Mouse (Mus musculus) heart, embryonic 16.5 days (tissue): ENCODE measurements at regions not wholly inside any gene's neighbourhood (a gene's known extent, or its start where the extent isn't known, plus 50 kb on each side); places are given as distances from the start of the nearest gene placed in this dataset.
A peak's percentile ranks its signal among the peaks of the same experiment; 100 is the strongest.

Experiments used
- ATAC-seq: fragments of 200-750 bp; cut with Nextera tagmentation; replicated peaks from 2 replicates; pipeline ENCODE4 v1.8.0; 2017; ENCODE audit warnings: moderate number of reproducible peaks; ENCODE audit not compliant: insufficient read depth, low FRiP score; ENCODE audit errors: extremely low read depth
- H3K27ac ChIP-seq: fragments of 300-500 bp; sonication (generic); 2 replicates; pipeline ENCODE4 v1.5.1; 2014; ENCODE audit warnings: mild to moderate bottlenecking, low read length, control low read depth, moderate library complexity
- H3K27me3 ChIP-seq: fragments of 300-500 bp; sonication (generic); 2 replicates; pipeline ENCODE4 v1.6.1; 2014; ENCODE audit warnings: low read length, mixed read lengths; ENCODE audit not compliant: control insufficient read depth, insufficient read depth
- H3K36me3 ChIP-seq: fragments of 300-500 bp; sonication (generic); 2 replicates; pipeline ENCODE4 v1.6.1; 2014; ENCODE audit not compliant: control insufficient read depth, insufficient read depth
- H3K4me1 ChIP-seq: fragments of 300-500 bp; sonication (generic); 2 replicates; pipeline ENCODE4 v1.6.1; 2014; ENCODE audit warnings: low read length, mixed read lengths; ENCODE audit not compliant: control insufficient read depth, insufficient read depth
- H3K4me2 ChIP-seq: fragments of 300-500 bp; sonication (generic); 2 replicates; pipeline ENCODE4 v1.6.1; 2014; ENCODE audit warnings: low read depth, mild to moderate bottlenecking, control low read depth, low read length
- H3K4me3 ChIP-seq: fragments of 300-500 bp; sonication (generic); 2 replicates; pipeline ENCODE4 v1.5.1; 2014; ENCODE audit warnings: mild to moderate bottlenecking, control low read depth, low read length
- H3K9ac ChIP-seq: fragments of 300-500 bp; sonication (generic); 2 replicates; pipeline ENCODE4 v1.6.1; 2014; ENCODE audit warnings: low read length, control low read depth
- H3K9me3 ChIP-seq: fragments of 300-500 bp; sonication (generic); replicated peaks from 2 replicates; pipeline ENCODE4 v1.6.1; 2016; ENCODE audit warnings: low read length; ENCODE audit not compliant: control insufficient read depth
- WGBS: fragments of 180-500 bp; shearing (Covaris S2); extraction: QIAGEN DNeasy Blood & Tissue Kit; methylation state at CpG from one replicate; pipeline ENCODE4 v1.1.7; 2014; 5-methylcytosine and 5-hydroxymethylcytosine counted together

DNA sequence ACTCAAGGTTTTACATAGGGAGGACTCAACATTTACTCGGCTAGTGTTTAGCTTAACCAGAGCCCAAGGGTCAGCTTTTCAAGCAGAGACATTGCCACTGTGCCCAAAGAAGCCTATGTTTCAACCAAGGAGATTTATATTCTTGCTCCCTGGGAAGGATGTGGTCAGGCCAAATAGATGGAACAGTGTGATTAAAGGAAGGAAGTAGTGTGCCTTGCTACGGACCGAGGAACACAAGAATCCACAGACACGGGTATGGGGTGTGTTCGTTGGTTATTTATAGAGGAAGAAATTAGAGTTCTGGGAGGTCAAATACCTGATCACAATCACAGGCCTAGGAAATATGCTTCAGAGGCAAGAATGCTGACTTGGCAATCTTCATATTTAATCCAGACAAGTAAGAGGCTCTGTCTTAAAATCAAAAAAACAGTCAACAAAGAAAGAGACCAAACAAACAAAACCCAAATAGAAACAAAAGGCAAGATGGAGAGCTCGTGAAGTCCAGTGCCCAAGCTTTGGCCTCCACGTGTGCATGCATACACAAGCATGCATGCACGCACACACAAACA is 133.9 kb upstream of the Trp63 start:
- H3K9me3 ChIP-seq, result no peaks in the 10 kb centered on the region
- no peak overlapping the region for H3K9ac ChIP-seq
- no peaks in the 10 kb centered on the region for H3K4me1 ChIP-seq
- no peak for ATAC-seq
- no peak overlapping the region for H3K4me2 ChIP-seq
- WGBS, result 80% methylated on average over 8 of the region's 8 CpGs
- H3K27me3 ChIP-seq, result no peaks in the 10 kb centered on the region
- no peak overlapping the region for H3K4me3 ChIP-seq
- no peak overlapping the region for H3K27ac ChIP-seq
- H3K36me3 ChIP-seq, result no peaks in the 10 kb centered on the region

GRCm38 (mm10) chr16:25557181-25557580 is 126.4 kb upstream of the Trp63 start:
- Histone ChIP-seq H3K9me3 (no peaks in the 10 kb centered on the region), H3K4me1 (no peaks in the 10 kb centered on the region), H3K4me3 (no peak overlapping the region), H3K9ac (no peak overlapping the region), H3K36me3 (no peaks in the 10 kb centered on the region), H3K27ac (no peak overlapping the region), H3K27me3 (no peaks in the 10 kb centered on the region), H3K4me2 (no peak overlapping the region)
- ATAC-seq, result no peak
- 64% methylated on average over 3 of the region's 3 CpGs for WGBS

DNA sequence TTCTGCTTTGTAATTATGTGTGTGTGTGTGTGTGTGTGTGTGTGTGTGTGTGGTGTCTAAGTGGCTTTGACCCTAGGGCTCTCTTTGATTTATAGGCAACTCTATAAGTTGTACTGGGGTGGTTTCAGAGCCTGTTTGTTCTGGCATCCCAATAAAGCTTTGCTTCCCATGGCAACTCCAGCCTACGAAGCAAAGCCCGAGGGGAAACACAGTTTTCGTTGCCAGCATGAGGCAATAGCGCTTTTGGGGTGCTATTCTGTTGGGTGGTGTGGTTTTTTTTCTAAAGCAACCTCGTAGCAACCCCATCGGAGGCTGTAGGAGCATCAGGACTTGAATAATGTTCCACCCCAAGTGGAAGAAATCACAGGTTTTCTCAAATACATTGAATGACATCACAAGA is 103.3 kb upstream of the Trp63 start:
- no peak overlapping the region for H3K4me3 ChIP-seq
- no peak for ATAC-seq

DNA sequence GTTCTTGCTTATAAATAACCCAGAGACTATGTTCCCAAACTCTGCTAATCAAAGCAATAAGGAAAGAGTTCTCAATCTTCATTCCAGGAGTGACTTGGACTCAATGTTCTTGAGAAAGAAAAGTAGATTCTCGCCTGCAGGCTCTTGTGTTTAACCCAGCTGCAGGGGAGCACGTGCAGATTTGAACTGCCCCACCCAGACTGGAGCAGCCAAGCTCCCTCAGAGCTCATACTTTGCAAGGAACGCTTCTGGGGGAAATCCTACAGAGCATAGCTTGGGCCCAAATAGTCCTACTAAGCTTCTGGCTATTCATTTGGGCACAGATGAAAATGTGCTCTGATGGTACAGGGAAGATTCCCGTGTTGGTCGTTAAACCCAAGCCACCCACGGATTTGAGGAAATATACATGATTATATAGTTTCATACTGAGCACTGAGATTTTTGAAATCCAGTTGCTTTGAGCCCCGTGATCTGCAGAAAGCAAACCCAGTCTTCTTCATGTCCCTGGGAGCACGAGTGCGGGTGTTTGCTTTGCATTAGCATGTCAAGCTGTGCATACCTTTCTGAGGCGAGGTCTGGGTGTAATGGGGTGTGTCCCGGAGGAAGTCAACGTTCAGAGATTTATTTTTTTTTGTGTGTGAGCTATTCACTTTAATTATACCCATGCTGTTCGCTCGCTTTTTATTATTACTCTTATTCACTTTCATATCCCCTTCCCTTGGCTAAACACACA is 99.1 kb upstream of the Trp63 start:
- WGBS, result 59% methylated on average over 14 of the region's 14 CpGs
- Histone ChIP-seq H3K4me3 (no peak overlapping the region), H3K27ac (no peak overlapping the region), H3K27me3 (no peaks in the 10 kb centered on the region), H3K9ac (no peak overlapping the region), H3K9me3 (no peaks in the 10 kb centered on the region), H3K4me1 (no peaks in the 10 kb centered on the region), H3K4me2 (peak overlapping the region; percentile 52), H3K36me3 (no peaks in the 10 kb centered on the region)
- ATAC-seq, result no peak

More for the DNA sequence above, 103.3 kb upstream of the Trp63 start:
- Histone ChIP-seq H3K27ac (no peak overlapping the region), H3K9ac (no peak overlapping the region), H3K36me3 (no peaks in the 10 kb centered on the region), H3K4me1 (no peaks in the 10 kb centered on the region), H3K4me2 (no peak overlapping the region), H3K27me3 (no peaks in the 10 kb centered on the region), H3K9me3 (no peaks in the 10 kb centered on the region)
- WGBS, result 84% methylated on average over 6 of the region's 6 CpGs

DNA sequence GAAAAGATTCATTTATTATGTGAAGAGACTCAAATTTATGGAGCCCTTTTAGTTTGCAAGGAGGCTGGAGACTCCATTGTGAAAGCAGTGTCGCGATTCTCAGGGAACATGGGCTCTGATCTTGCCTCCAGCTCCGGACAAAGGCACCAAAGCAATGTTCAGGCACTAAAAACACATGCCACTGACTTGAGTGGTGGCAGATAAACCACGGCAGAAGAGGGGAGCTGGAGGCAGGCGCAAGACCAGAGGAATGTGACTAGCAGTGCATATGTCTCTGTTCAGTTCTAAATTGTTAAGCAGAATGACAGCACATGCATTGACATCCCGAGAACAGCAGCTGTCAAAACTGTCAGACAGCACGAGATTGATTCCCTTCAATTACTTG is 98.5 kb upstream of the Trp63 start:
- Histone ChIP-seq H3K9ac (no peak overlapping the region), H3K4me3 (no peak overlapping the region), H3K4me1 (no peaks in the 10 kb centered on the region), H3K27ac (no peak overlapping the region), H3K36me3 (no peaks in the 10 kb centered on the region), H3K4me2 (peak overlapping the region; percentile 52), H3K9me3 (no peaks in the 10 kb centered on the region), H3K27me3 (no peaks in the 10 kb centered on the region)
- no peak for ATAC-seq
- WGBS, result 33% methylated on average over 7 of the region's 7 CpGs

DNA sequence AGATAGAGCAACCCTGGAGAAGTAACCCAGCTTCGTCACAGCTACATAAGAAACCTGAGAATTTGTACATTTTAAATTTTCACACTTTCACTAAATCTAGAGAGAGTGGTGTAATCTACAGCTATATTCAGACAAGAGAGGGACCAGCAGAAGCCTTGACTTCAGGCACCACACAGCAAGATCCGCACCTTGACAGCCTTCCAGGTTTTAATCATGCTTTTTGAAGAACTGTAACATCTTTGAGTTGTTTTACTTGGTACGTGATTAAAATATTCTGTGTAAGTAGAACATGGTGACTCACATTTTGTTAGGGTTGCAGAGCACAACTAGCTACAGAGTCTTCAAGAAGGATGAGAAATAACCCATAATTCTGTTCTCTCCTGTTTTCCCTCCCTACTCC is 97.6 kb upstream of the Trp63 start:
- no peak for ATAC-seq
- H3K9me3 ChIP-seq, result no peaks in the 10 kb centered on the region
- H3K4me2 ChIP-seq, result no peak overlapping the region
- no peak overlapping the region for H3K27ac ChIP-seq
- H3K4me1 ChIP-seq, result no peaks in the 10 kb centered on the region
- WGBS, result 82% methylated on average over 3 of the region's 3 CpGs
- no peak overlapping the region for H3K9ac ChIP-seq
- H3K4me3 ChIP-seq, result no peak overlapping the region
- H3K36me3 ChIP-seq, result no peaks in the 10 kb centered on the region
- H3K27me3 ChIP-seq, result no peaks in the 10 kb centered on the region

- Histone ChIP-seq H3K4me3 (no peak overlapping the region), H3K27me3 (no peaks in the 10 kb centered on the region), H3K27ac (no peak overlapping the region), H3K9ac (no peak overlapping the region), H3K36me3 (no peaks in the 10 kb centered on the region), H3K4me1 (no peaks in the 10 kb centered on the region), H3K4me2 (no peak overlapping the region), H3K9me3 (no peaks in the 10 kb centered on the region)
- WGBS, result 83% methylated on average over 10 of the region's 10 CpGs
- ATAC-seq, result no peak
Measured at GRCm38 (mm10) chr16:25587879-25588347, 95.7 kb upstream of the Trp63 start.

DNA sequence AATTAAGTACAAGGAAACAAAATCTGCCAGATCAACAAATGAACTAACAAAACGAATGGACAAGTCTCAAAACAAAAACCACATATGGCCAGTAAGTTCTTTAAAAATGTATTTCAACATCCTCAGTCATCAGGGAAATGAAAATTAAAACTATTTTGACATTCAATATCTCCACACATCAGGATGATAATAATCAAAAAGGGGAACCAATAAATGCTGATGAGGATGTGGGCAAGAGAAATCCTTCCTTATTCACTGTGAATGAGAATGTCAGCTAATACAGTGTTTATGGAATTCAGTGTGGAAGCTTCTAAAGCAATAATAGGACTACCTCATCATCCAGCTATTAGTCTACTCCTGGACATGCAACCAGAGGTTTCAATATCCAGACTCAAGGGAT is 86.1 kb upstream of the Trp63 start:
- Histone ChIP-seq H3K36me3 (no peaks in the 10 kb centered on the region), H3K9me3 (no peaks in the 10 kb centered on the region), H3K9ac (no peak overlapping the region), H3K27ac (no peak overlapping the region), H3K27me3 (no peaks in the 10 kb centered on the region), H3K4me2 (no peak overlapping the region), H3K4me3 (no peak overlapping the region), H3K4me1 (no peaks in the 10 kb centered on the region)
- 69% methylated on average over 1 of the region's 1 CpGs for WGBS
- ATAC-seq, result no peak

DNA sequence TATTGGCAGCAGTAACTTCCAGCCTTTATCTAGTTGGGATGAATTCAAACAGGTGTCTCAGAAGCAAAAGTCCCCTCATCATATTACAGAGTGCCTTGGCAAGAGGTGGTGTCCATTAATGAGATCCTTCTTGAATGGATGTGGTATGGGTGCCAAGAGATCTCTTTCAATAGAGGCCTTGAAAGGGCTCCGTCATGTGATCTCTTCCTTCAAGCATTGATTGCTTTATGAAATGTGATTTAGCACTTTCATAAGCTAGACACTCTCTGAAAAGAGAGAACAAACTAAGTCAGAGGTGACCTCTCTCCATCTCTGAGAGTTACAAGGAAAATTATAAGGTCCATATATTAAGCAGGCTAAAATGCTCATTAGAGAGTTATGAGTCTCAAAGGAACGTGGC is 80.4 kb upstream of the Trp63 start:
- Histone ChIP-seq H3K9me3 (no peaks in the 10 kb centered on the region), H3K4me3 (no peak overlapping the region), H3K27ac (no peak overlapping the region), H3K4me1 (no peaks in the 10 kb centered on the region), H3K9ac (no peak overlapping the region), H3K4me2 (no peak overlapping the region), H3K36me3 (no peaks in the 10 kb centered on the region), H3K27me3 (no peaks in the 10 kb centered on the region)
- no peak for ATAC-seq
- WGBS, result 79% methylated on average over 2 of the region's 2 CpGs
